Mouse (Mus musculus) bone marrow macrophage, adult 2 months (primary cell): ENCODE measurements around the gene Paox.

Experiments
- CTCF ChIP-seq: IDR thresholded peaks from 2 replicates; pipeline ENCODE4 v1.5.1; 2012; ENCODE audit warnings: low read depth, mild to moderate bottlenecking, low read length, moderate library complexity
- POLR2A ChIP-seq: IDR thresholded peaks from 2 replicates; pipeline ENCODE4 v1.6.1; 2012; ENCODE audit warnings: mild to moderate bottlenecking, low read depth, low read length, borderline replicate concordance

GRCm38 (mm10) chr7:140170863-140171262 is 55.3 kb downstream of the Paox start:
- TF ChIP-seq CTCF, result no peak
- TF ChIP-seq POLR2A, result no peak
